Mouse (Mus musculus): ENCODE results near the gene Fam160b1. TPM values are rescaled to one million over a fixed set of nuclear protein-coding genes. Genes with fewer than 3 reads are reported as not detected.
A peak's percentile ranks its signal among the peaks of the same experiment; 100 is the strongest.

Fam160b1 gene
- polyA plus RNA-seq, 1 experiment from 2014 or later, result 17.7 TPM

GRCm38 (mm10) chr19:57413170-57413569, 52.7 kb downstream of the Fam160b1 start:
- ATAC-seq (ENCODE audit: low FRiP score, low read depth), result no peak
- Histone ChIP-seq H3K4me2 (replicated peaks) (no peak overlapping the region), H3K4me1 (peaks cover 11% of the 10 kb centered on the region; the same call in 1 of the 2 replicates), H3K27me3 (0 out of 2 replicates have a peak, but pooled peaks cover 7% of the 10 kb centered on the region), H3K9me3 (no peaks in the 10 kb centered on the region), H3K27ac (replicated peaks) (no peak overlapping the region), H3K36me3 (no peaks in the 10 kb centered on the region), H3K9ac (replicated peaks) (no peak overlapping the region), H3K4me3 (no peak overlapping the region)
- WGBS, result 85% methylated on average over 3 of the region's 3 CpGs

GRCm38 (mm10) chr19:57413918-57414317, 53.4 kb downstream of the Fam160b1 start:
- Histone ChIP-seq H3K9ac (replicated peaks) (no peak overlapping the region), H3K4me2 (replicated peaks) (no peak overlapping the region), H3K27me3 (0 out of 2 replicates have a peak, but pooled peaks cover 7% of the 10 kb centered on the region), H3K9me3 (no peaks in the 10 kb centered on the region), H3K4me3 (no peak overlapping the region), H3K36me3 (no peaks in the 10 kb centered on the region), H3K27ac (replicated peaks) (no peak overlapping the region), H3K4me1 (peaks cover 14% of the 10 kb centered on the region; the same call in 1 of the 2 replicates)
- WGBS, result 82% methylated on average over 6 of the region's 6 CpGs
- no peak for ATAC-seq (ENCODE audit: low FRiP score, low read depth)

GRCm38 (mm10) chr19:57415031-57415807, 54.7 kb downstream of the Fam160b1 start:
- Histone ChIP-seq H3K36me3 (no peaks in the 10 kb centered on the region), H3K4me1 (peaks cover 14% of the 10 kb centered on the region; the same call in 1 of the 2 replicates), H3K4me2 (replicated peaks) (no peak overlapping the region), H3K9ac (replicated peaks) (no peak overlapping the region), H3K27me3 (0 out of 2 replicates have a peak, but pooled peaks cover 7% of the 10 kb centered on the region), H3K27ac (replicated peaks) (no peak overlapping the region), H3K4me3 (no peak overlapping the region), H3K9me3 (no peaks in the 10 kb centered on the region)
- 92% methylated on average over 8 of the region's 8 CpGs for WGBS
- no peak for ATAC-seq (ENCODE audit: low FRiP score, low read depth)

- no peaks in the 10 kb centered on the region for H3K9me3 ChIP-seq
- no peak overlapping the region for H3K9ac ChIP-seq (replicated peaks)
- H3K36me3 ChIP-seq, result no peaks in the 10 kb centered on the region
- peak overlapping the region; percentile 34 for H3K4me2 ChIP-seq (replicated peaks)
- no peak for ATAC-seq (ENCODE audit: low FRiP score, low read depth)
- H3K27ac ChIP-seq (replicated peaks), result no peak overlapping the region
- H3K4me3 ChIP-seq, result no peak overlapping the region
- H3K4me1 ChIP-seq, result peaks cover 7% of the 10 kb centered on the region; the same call in 1 of the 2 replicates
- H3K27me3 ChIP-seq, result peaks cover 8% of the 10 kb centered on the region; the same call in 1 of the 2 replicates
- 24% methylated on average over 14 of the region's 17 CpGs for WGBS
Observed at GRCm38 (mm10) chr19:57417800-57418580, 57.5 kb downstream of the Fam160b1 start.

GRCm38 (mm10) chr19:57423402-57423801, 62.9 kb downstream of the Fam160b1 start:
- no peak overlapping the region for H3K9ac ChIP-seq (replicated peaks)
- 62% methylated on average over 3 of the region's 3 CpGs for WGBS
- H3K4me1 ChIP-seq, result peaks cover 1% of the 10 kb centered on the region; the same call in 1 of the 2 replicates
- H3K36me3 ChIP-seq, result no peaks in the 10 kb centered on the region
- no peak overlapping the region for H3K4me3 ChIP-seq
- H3K4me2 ChIP-seq (replicated peaks), result no peak overlapping the region
- H3K27ac ChIP-seq (replicated peaks), result no peak overlapping the region
- no peaks in the 10 kb centered on the region for H3K9me3 ChIP-seq
- ATAC-seq (ENCODE audit: low FRiP score, low read depth), result no peak
- H3K27me3 ChIP-seq, result peaks cover 5% of the 10 kb centered on the region; the same call in 1 of the 2 replicates

- Histone ChIP-seq H3K4me1 (no peaks in the 10 kb centered on the region), H3K9ac (replicated peaks) (no peak overlapping the region), H3K36me3 (no peaks in the 10 kb centered on the region), H3K9me3 (no peaks in the 10 kb centered on the region), H3K27me3 (peaks cover 5% of the 10 kb centered on the region; the same call in 1 of the 2 replicates), H3K4me3 (no peak overlapping the region), H3K27ac (replicated peaks) (no peak overlapping the region), H3K4me2 (replicated peaks) (no peak overlapping the region)
- 94% methylated on average over 15 of the region's 15 CpGs for WGBS
- no peak for ATAC-seq (ENCODE audit: low FRiP score, low read depth)
Observed at GRCm38 (mm10) chr19:57425296-57425695, 64.8 kb downstream of the Fam160b1 start.

- H3K4me1 ChIP-seq, result no peaks in the 10 kb centered on the region
- no peaks in the 10 kb centered on the region for H3K27me3 ChIP-seq
- no peaks in the 10 kb centered on the region for H3K9me3 ChIP-seq
- no peak overlapping the region for H3K4me3 ChIP-seq
- ATAC-seq (ENCODE audit: low FRiP score, low read depth), result no peak
- H3K9ac ChIP-seq (replicated peaks), result no peak overlapping the region
- H3K27ac ChIP-seq (replicated peaks), result no peak overlapping the region
- no peak overlapping the region for H3K4me2 ChIP-seq (replicated peaks)
- 89% methylated on average over 8 of the region's 8 CpGs for WGBS
- H3K36me3 ChIP-seq, result no peaks in the 10 kb centered on the region
Observed at GRCm38 (mm10) chr19:57426841-57427240, 66.4 kb downstream of the Fam160b1 start.

GRCm38 (mm10) chr19:57427756-57428438, 67.4 kb downstream of the Fam160b1 start:
- 84% methylated on average over 14 of the region's 14 CpGs for WGBS
- ATAC-seq (ENCODE audit: low FRiP score, low read depth), result no peak
- Histone ChIP-seq H3K9me3 (no peaks in the 10 kb centered on the region), H3K4me2 (replicated peaks) (no peak overlapping the region), H3K4me1 (no peaks in the 10 kb centered on the region), H3K36me3 (no peaks in the 10 kb centered on the region), H3K9ac (replicated peaks) (no peak overlapping the region), H3K27ac (replicated peaks) (no peak overlapping the region), H3K4me3 (no peak overlapping the region), H3K27me3 (no peaks in the 10 kb centered on the region)

- H3K27ac ChIP-seq (replicated peaks), result no peak overlapping the region
- no peak overlapping the region for H3K9ac ChIP-seq (replicated peaks)
- no peaks in the 10 kb centered on the region for H3K36me3 ChIP-seq
- H3K27me3 ChIP-seq, result no peaks in the 10 kb centered on the region
- 89% methylated on average over 3 of the region's 3 CpGs for WGBS
- no peaks in the 10 kb centered on the region for H3K4me1 ChIP-seq
- H3K9me3 ChIP-seq, result no peaks in the 10 kb centered on the region
- H3K4me3 ChIP-seq, result no peak overlapping the region
- ATAC-seq (ENCODE audit: low FRiP score, low read depth), result no peak
- no peak overlapping the region for H3K4me2 ChIP-seq (replicated peaks)
Observed at GRCm38 (mm10) chr19:57428641-57429040, 68.2 kb downstream of the Fam160b1 start.

- WGBS, result 76% methylated on average over 6 of the region's 6 CpGs
- H3K36me3 ChIP-seq, result no peaks in the 10 kb centered on the region
- no peak overlapping the region for H3K9ac ChIP-seq (replicated peaks)
- no peaks in the 10 kb centered on the region for H3K9me3 ChIP-seq
- H3K4me2 ChIP-seq (replicated peaks), result no peak overlapping the region
- H3K4me3 ChIP-seq, result no peak overlapping the region
- no peak overlapping the region for H3K27ac ChIP-seq (replicated peaks)
- no peak for ATAC-seq (ENCODE audit: low FRiP score, low read depth)
- H3K27me3 ChIP-seq, result no peaks in the 10 kb centered on the region
- H3K4me1 ChIP-seq, result no peaks in the 10 kb centered on the region; the same call in 1 of the 2 replicates
Observed at GRCm38 (mm10) chr19:57429926-57430325, 69.4 kb downstream of the Fam160b1 start.

GRCm38 (mm10) chr19:57431476-57431875, 71.0 kb downstream of the Fam160b1 start:
- Histone ChIP-seq H3K27ac (replicated peaks) (no peak overlapping the region), H3K4me3 (no peak overlapping the region)
- no peak for ATAC-seq (ENCODE audit: low FRiP score, low read depth)

More at GRCm38 (mm10) chr19:57431476-57431875, 71.0 kb downstream of the Fam160b1 start:
- no peak overlapping the region for H3K4me2 ChIP-seq (replicated peaks)
- H3K36me3 ChIP-seq, result no peaks in the 10 kb centered on the region
- no peaks in the 10 kb centered on the region; the same call in 1 of the 2 replicates for H3K4me1 ChIP-seq
- no peaks in the 10 kb centered on the region for H3K9me3 ChIP-seq
- H3K27me3 ChIP-seq, result no peaks in the 10 kb centered on the region
- WGBS, result 69% methylated on average over 6 of the region's 6 CpGs
- H3K9ac ChIP-seq (replicated peaks), result no peak overlapping the region

Data from midbrain, embryonic 12.5 days (tissue).